Mouse (Mus musculus) heart, adult 2 months (tissue): ENCODE measurements around the gene Gucd1.

Experiments
- CTCF ChIP-seq: fragments of 200-600 bp; IDR thresholded peaks from 2 replicates; pipeline ENCODE4 v1.8.1; 2022; ENCODE audit warnings: antibody characterized with exemption, mild to moderate bottlenecking, moderate library complexity
- EP300 ChIP-seq: fragments of 200-500 bp; IDR thresholded peaks from 2 replicates; pipeline ENCODE4 v1.6.1; 2011; ENCODE audit warnings: low read depth, low read length, control low read depth; ENCODE audit not compliant: insufficient read depth
- POLR2A ChIP-seq: fragments of 200-500 bp; IDR thresholded peaks from 2 replicates; pipeline ENCODE4 v1.6.1; 2011; ENCODE audit warnings: mild to moderate bottlenecking, low read depth, low read length, control low read depth; ENCODE audit not compliant: insufficient read depth

DNA sequence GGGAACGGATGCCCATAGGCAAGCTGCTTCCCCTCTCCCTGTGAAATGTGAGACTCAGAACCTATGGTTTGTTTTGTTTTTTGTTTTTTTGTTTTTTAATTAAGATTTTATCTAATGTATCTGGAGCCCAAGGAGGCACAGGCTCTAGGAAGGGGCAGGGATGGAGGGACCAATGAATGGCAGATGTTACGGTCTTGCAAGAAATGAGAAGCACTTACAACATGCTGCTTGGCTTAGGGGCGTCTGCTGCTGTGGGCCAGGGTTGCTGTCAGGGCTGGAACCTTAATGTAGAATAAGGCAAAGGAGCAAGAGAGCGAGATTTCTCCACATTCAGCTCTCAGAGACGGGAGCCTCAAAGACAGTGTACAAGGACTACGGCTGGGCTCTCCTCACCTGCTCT, 37.8 kb upstream of the Gucd1 start:
- no peak for TF ChIP-seq POLR2A
- TF ChIP-seq EP300, result no peak
- no peak for TF ChIP-seq CTCF
